Mouse (Mus musculus): ENCODE data around the gene Rin3.

GRCm38 (mm10) chr12:102361189-102362161 lies 78.6 kb downstream of the Rin3 start:
- TF ChIP-seq CTCF (IDR thresholded peaks at IDR 0.05; ENCODE audit: control insufficient read depth, insufficient read depth, low read length) (no peak), POLR2A (IDR thresholded peaks at IDR 0.05; ENCODE audit: borderline replicate concordance, control insufficient read depth, low read depth, low read length) (no peak)
